Mouse (Mus musculus) stomach, postnatal 0 days (tissue): ENCODE data around the gene Ttc38.

Experiments
- CTCF ChIP-seq: IDR thresholded peaks from 2 replicates; pipeline ENCODE4 v1.5.1; 2016; ENCODE audit warnings: antibody characterized with exemption, low read depth, mild to moderate bottlenecking, moderate library complexity
- EP300 ChIP-seq: optimal IDR thresholded peaks from 2 replicates; pipeline ENCODE3; 2016; ENCODE audit warnings: antibody characterized with exemption

GRCm38 (mm10) chr15:85897113-85897512 lies 65.0 kb downstream of the Ttc38 start:
- TF ChIP-seq CTCF, result no peak
- TF ChIP-seq EP300, result no peak
